Mouse (Mus musculus) liver, adult 2 months (tissue): Measurements from ENCODE around the gene 4933427D14Rik.

ENCODE experiments used
- CTCF ChIP-seq: fragments of 200-500 bp; IDR thresholded peaks from 2 replicates; pipeline ENCODE4 v1.5.1; 2011; ENCODE audit warnings: low read depth, low read length, control low read depth
- POLR2A ChIP-seq: fragments of 200-500 bp; IDR thresholded peaks from 2 replicates; pipeline ENCODE4 v1.6.1; 2011; ENCODE audit warnings: low read length, control low read depth; ENCODE audit not compliant: insufficient read depth; ENCODE audit errors: extremely low read depth

DNA sequence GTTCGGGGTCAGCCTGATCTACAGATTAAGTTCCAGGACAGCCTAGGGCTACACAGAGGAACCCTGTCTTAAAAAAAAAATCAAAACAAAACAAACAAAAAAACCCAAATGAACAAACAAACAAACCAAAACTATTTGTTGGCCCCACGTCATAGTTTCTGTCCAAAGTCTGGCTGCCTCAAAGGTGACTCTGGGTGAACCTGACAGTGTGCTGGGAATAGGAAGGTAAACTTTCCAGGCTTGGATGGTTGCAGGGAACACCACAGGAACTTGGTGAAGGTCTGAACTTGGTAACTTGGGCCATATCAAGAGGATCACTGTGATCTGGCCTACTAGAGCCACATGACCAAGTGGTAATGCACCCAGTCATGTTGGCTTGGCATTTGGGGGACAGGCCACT, 49.2 kb upstream of the 4933427D14Rik start:
- TF ChIP-seq CTCF (no peak), POLR2A (no peak)
